Mouse (Mus musculus) left cerebral cortex, postnatal 25 days (tissue): ENCODE data around the gene Add2. TPM values are rescaled to one million over a fixed set of nuclear protein-coding genes. Genes with fewer than 3 reads are reported as not detected.

ENCODE experiments used
- DNase-seq, 2 experiments: peaks; one replicate each; pipeline ENCODE4 v3.0.0; 2022; ENCODE audit warnings: low spot score in 2 of 2, mixed read lengths in 1 of 2
- intact Hi-C: fragments of 180-260 bp; cut with DNase I; formaldehyde crosslinking; loops from one replicate; pipeline ENCODE4 v1.15.1; 2025
- total RNA-seq, 2 experiments: library from RNA; stranded (reverse); gene quantifications; 2 replicates each; pipeline ENCODE4 v1.2.3; 2021

The Add2 gene
- total RNA-seq, 2 experiments from 2014 or later, result 232 to 242 TPM

DNA sequence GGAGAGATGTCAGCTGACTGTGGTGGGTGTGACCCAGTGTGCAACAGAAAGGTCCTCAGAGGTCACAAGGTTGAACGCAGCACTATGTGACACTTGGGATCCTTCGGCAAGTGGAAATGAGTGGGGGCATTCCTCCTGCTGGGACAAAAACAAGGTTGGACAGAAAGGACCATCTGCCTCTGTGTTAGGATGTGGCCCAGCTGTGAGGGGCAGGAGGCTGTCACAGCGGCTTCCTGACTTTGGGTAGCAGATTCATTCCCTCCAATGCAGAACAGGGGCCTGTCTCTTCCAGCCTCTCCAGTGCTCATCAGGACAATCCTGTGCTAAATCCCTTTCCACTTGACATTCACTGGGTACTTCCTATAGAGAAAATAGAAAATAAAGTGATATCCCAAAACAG is 132.4 kb downstream of the Add2 start:
- intact Hi-C loops, result no loop called here

GRCm38 (mm10) chr6:86161586-86161985 is 133.1 kb downstream of the Add2 start:
- DNase-seq, result no peak
- intact Hi-C loops, result no loop called here

More for the DNA sequence above, 132.4 kb downstream of the Add2 start:
- DNase-seq, result no peak

- intact Hi-C loops, result no loop called here
- no peak for DNase-seq
Measured at GRCm38 (mm10) chr6:86164028-86164427, 135.5 kb downstream of the Add2 start.

DNA sequence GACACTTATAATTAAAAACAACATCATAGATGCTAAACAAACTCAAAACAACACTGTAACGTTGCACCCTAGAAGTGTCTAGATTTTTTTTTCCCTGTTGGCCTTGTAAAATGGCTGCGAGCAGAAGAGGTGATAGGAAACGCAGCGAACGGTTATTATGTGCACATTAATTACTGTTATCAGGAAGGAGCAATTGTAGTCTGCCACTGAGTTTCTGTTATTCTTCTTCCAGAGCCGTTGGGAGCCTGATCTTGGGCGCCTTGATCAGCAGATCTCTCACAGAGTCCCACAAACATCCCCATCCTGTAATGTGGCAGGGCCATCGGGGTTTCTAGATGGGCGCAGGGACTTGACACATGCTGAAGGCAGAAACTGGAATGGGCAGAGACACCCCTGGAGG is 137.9 kb downstream of the Add2 start:
- no peak for DNase-seq
- intact Hi-C loops, result no loop called here

GRCm38 (mm10) chr6:86167851-86168250 is 139.4 kb downstream of the Add2 start:
- intact Hi-C loops, result no loop called here

DNA sequence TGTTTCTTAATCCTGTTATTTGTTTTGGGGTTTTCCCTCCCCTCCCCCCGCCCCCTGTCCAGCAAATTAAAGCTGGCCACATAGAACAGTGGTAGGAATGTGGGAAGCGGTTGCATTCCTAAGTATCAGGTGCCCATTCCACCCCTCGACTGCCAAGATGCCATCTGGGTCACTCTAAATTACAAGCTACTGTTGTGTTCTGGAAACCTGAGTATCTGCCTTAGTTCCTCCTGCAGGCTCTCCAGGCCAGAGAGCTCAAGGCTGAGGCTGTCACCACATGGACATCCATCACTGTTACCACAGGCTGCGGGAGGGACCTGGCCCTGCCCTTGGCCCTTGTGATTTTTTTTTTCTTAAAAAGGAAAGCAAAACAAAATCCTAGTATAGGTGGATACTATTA is 140.7 kb downstream of the Add2 start:
- intact Hi-C loops, result no loop called here
- no peak for DNase-seq

More at GRCm38 (mm10) chr6:86167851-86168250, 139.4 kb downstream of the Add2 start:
- DNase-seq, result no peak

Other genes with a start within 250 kb of the Add2 start
- gene Nat8f6, start 207.7 kb upstream of the Add2 start, total RNA-seq, result 1 to 10 TPM; 2.1 to 2.6 TPM
- 1 to 10 TPM; 5.8 to 6.2 TPM for gene Nat8f5, start 207.7 kb upstream of the Add2 start, total RNA-seq
- gene Nat8, start 196.6 kb upstream of the Add2 start, total RNA-seq, result 1 to 10 TPM; 2.6 to 3.5 TPM
- gene Nat8f2, start 159.5 kb upstream of the Add2 start, total RNA-seq, result 1 to 10 TPM; 1.0 to 2.1 TPM
- 1 to 10 TPM; 6.5 TPM for gene Nat8f4, start 123.8 kb upstream of the Add2 start, total RNA-seq
- gene Tprkb, start 116.8 kb upstream of the Add2 start, total RNA-seq, result 10 to 100 TPM; 47.6 to 53.0 TPM
- 10 to 100 TPM; 30.5 to 30.7 TPM for gene Nat8f1, start 113.0 kb upstream of the Add2 start, total RNA-seq
- 10 to 100 TPM; 69.9 to 89.7 TPM for gene Dusp11, start 67.0 kb upstream of the Add2 start, total RNA-seq
- gene Figla, start 12.5 kb upstream of the Add2 start, total RNA-seq, result not detected
- gene Tgfa, start 166.5 kb downstream of the Add2 start, total RNA-seq, result 10 to 100 TPM; 13.8 to 22.5 TPM